Mouse (Mus musculus) liver, embryonic 13.5 days (tissue): ENCODE results near the gene Mrm3. TPM values are rescaled to one million over a fixed set of nuclear protein-coding genes. Genes with fewer than 3 reads are reported as not detected.

Experiments
- ATAC-seq: fragments of 200-750 bp; cut with Nextera tagmentation; 2 replicates; pipeline ENCODE4 v1.8.0; 2017; ENCODE audit warnings: low read depth, mild to moderate bottlenecking, moderate number of reproducible peaks, moderate library complexity
- DNase-seq: peaks from one replicate; pipeline ENCODE4 v3.0.0; 2022
- H3K27ac ChIP-seq: fragments of 300-500 bp; sonication (generic); 2 replicates; pipeline ENCODE4 v1.5.1; 2015; ENCODE audit warnings: moderate library complexity, mild to moderate bottlenecking, inconsistent platforms
- H3K27me3 ChIP-seq: fragments of 300-500 bp; sonication (generic); 2 replicates; pipeline ENCODE4 v1.6.1; 2015; ENCODE audit warnings: mild to moderate bottlenecking, inconsistent platforms
- H3K36me3 ChIP-seq: fragments of 300-500 bp; sonication (generic); 2 replicates; pipeline ENCODE4 v1.6.1; 2015; ENCODE audit warnings: mild to moderate bottlenecking, inconsistent platforms
- H3K4me1 ChIP-seq: fragments of 300-500 bp; sonication (generic); replicated peaks from 2 replicates; pipeline ENCODE4 v1.6.1; 2015; ENCODE audit warnings: inconsistent platforms
- H3K4me2 ChIP-seq: fragments of 300-500 bp; sonication (generic); 2 replicates; pipeline ENCODE4 v1.6.1; 2015; ENCODE audit warnings: inconsistent platforms, mild to moderate bottlenecking, moderate library complexity
- H3K4me3 ChIP-seq: fragments of 300-500 bp; sonication (generic); replicated peaks from 2 replicates; pipeline ENCODE4 v1.5.1; 2015; ENCODE audit warnings: mild to moderate bottlenecking, inconsistent platforms
- H3K9ac ChIP-seq: fragments of 300-500 bp; sonication (generic); 2 replicates; pipeline ENCODE4 v1.6.1; 2015; ENCODE audit warnings: mild to moderate bottlenecking, inconsistent platforms
- H3K9me3 ChIP-seq: fragments of 300-500 bp; sonication (generic); replicated peaks from 2 replicates; pipeline ENCODE4 v1.6.1; 2016; ENCODE audit warnings: inconsistent platforms
- WGBS: fragments of 180-500 bp; shearing (Covaris S2); methylation state at CpG from one replicate; pipeline ENCODE4 v1.1.7; 2015; ENCODE audit not compliant: insufficient replicate concordance; 5-methylcytosine and 5-hydroxymethylcytosine counted together
- polyA plus RNA-seq: library from polyadenylated mRNA; unstranded; fragments of >200 nt; fragmentation: Nextera tagmentation; extraction: Ambion mirVana; gene quantifications from 2 replicates; pipeline ENCODE4 v1.2.1, GENCODE M21; 2015

Gene Mrm3
- polyA plus RNA-seq, 1 experiment from 2014 or later = 23.9 TPM

- H3K36me3 ChIP-seq = peaks cover 29% of the 10 kb centered on the region
- H3K27ac ChIP-seq = no peak overlapping the region
- WGBS = 81% methylated on average over 4 of the region's 4 CpGs
- H3K4me1 ChIP-seq = 0 out of 2 replicates have a peak, but pooled peaks cover 3% of the 10 kb centered on the region
- DNase-seq (no peak), ATAC-seq (no peak)
- H3K9ac ChIP-seq = no peak overlapping the region
- no peaks in the 10 kb centered on the region for H3K9me3 ChIP-seq
- H3K4me2 ChIP-seq = no peak overlapping the region
- H3K27me3 ChIP-seq = no peaks in the 10 kb centered on the region
- no peak overlapping the region for H3K4me3 ChIP-seq
Measured at GRCm38 (mm10) chr11:76253918-76254264, 10.4 kb downstream of the Mrm3 start.

- no peaks in the 10 kb centered on the region for H3K9me3 ChIP-seq
- ATAC-seq (no peak), DNase-seq (no peak)
- no peak overlapping the region for H3K4me3 ChIP-seq
- 69% methylated on average over 4 of the region's 4 CpGs for WGBS
- no peaks in the 10 kb centered on the region for H3K27me3 ChIP-seq
- 0 out of 2 replicates have a peak, but pooled peaks cover 3% of the 10 kb centered on the region for H3K4me1 ChIP-seq
- no peak overlapping the region for H3K9ac ChIP-seq
- no peak overlapping the region for H3K4me2 ChIP-seq
- peaks cover 13% of the 10 kb centered on the region for H3K36me3 ChIP-seq
- H3K27ac ChIP-seq = no peak overlapping the region
Measured at GRCm38 (mm10) chr11:76255431-76256001, 12.0 kb downstream of the Mrm3 start.

GRCm38 (mm10) chr11:76256129-76256528 is 12.6 kb downstream of the Mrm3 start:
- no peak overlapping the region for H3K9ac ChIP-seq
- no peak overlapping the region for H3K4me3 ChIP-seq
- peaks cover 6% of the 10 kb centered on the region for H3K36me3 ChIP-seq
- DNase-seq (no peak), ATAC-seq (no peak)
- peaks cover 7% of the 10 kb centered on the region; the same call in 1 of the 2 replicates for H3K4me1 ChIP-seq
- H3K4me2 ChIP-seq = no peak overlapping the region
- H3K9me3 ChIP-seq = no peaks in the 10 kb centered on the region
- WGBS = 46% methylated on average over 5 of the region's 5 CpGs
- H3K27ac ChIP-seq = no peak overlapping the region
- no peaks in the 10 kb centered on the region for H3K27me3 ChIP-seq

GRCm38 (mm10) chr11:76257386-76257785 is 13.9 kb downstream of the Mrm3 start:
- H3K4me1 ChIP-seq = peaks cover 14% of the 10 kb centered on the region; the same call in 1 of the 2 replicates
- no peaks in the 10 kb centered on the region for H3K9me3 ChIP-seq
- 63% methylated on average over 4 of the region's 4 CpGs for WGBS
- DNase-seq = no peak
- no peak for ATAC-seq
- no peak overlapping the region for H3K4me3 ChIP-seq
- H3K27ac ChIP-seq = no peak overlapping the region
- no peaks in the 10 kb centered on the region for H3K27me3 ChIP-seq
- no peak overlapping the region for H3K4me2 ChIP-seq
- H3K9ac ChIP-seq = no peak overlapping the region
- no peaks in the 10 kb centered on the region for H3K36me3 ChIP-seq

- Histone ChIP-seq H3K4me1 (peaks cover 11% of the 10 kb centered on the region; the same call in 1 of the 2 replicates), H3K27ac (no peak overlapping the region), H3K4me3 (no peak overlapping the region), H3K9me3 (no peaks in the 10 kb centered on the region), H3K36me3 (no peaks in the 10 kb centered on the region), H3K9ac (no peak overlapping the region), H3K27me3 (no peaks in the 10 kb centered on the region), H3K4me2 (no peak overlapping the region)
- WGBS = 70% methylated on average over 6 of the region's 6 CpGs
- ATAC-seq = no peak
- DNase-seq = no peak
Measured at GRCm38 (mm10) chr11:76258511-76258910, 15.0 kb downstream of the Mrm3 start.

DNA sequence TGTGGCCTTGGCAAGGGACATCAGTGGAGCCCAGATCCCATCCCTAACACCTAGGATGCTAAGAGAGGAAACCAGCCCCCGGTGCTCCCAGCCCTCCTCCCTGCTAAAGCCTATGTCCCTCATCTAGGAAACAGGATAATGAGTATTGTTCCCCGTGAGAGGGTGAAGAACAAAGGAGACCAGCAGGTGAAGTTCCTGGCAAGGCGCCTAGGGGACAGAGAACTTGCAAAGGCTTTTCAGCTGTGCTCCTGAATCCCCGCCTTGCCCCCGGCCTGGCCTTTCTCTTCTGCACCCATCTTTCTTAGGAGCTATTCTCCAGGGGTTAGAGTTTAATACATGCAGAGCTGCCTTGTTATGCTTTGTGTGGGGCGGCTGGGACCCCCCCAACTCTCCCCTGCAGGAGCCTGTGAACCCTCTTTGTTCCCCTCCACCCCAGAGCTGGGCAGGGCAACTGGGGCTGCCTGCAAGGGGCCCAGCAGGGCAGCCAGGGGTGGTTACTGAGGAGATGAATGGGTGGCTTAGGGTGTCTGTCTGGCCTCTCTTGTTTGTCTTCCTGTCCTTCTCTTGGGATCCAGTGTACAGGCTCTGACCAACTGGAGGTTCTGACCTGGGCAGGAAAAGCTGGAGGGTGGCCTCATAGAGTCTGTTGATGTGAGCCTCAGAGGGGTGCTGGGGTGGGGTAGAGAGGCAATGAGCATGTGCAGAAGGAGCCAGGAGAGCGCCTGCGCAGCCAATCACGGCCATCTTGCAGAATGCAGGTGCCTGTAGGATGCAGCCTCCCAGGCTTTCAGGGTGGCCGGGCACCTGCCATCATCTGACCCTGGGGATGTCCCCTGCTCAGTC is 16.9 kb downstream of the Mrm3 start:
- Histone ChIP-seq H3K36me3 (no peaks in the 10 kb centered on the region), H3K27me3 (no peaks in the 10 kb centered on the region), H3K4me2 (no peak overlapping the region), H3K4me3 (no peak overlapping the region), H3K9ac (no peak overlapping the region), H3K27ac (no peak overlapping the region), H3K4me1 (peaks cover 11% of the 10 kb centered on the region; the same call in 1 of the 2 replicates), H3K9me3 (no peaks in the 10 kb centered on the region)
- DNase-seq (no peak), ATAC-seq (no peak)
- WGBS = 62% methylated on average over 10 of the region's 10 CpGs

- Histone ChIP-seq H3K9me3 (no peaks in the 10 kb centered on the region), H3K4me3 (no peak overlapping the region), H3K36me3 (no peaks in the 10 kb centered on the region), H3K9ac (no peak overlapping the region), H3K4me1 (peaks cover 11% of the 10 kb centered on the region; the same call in 1 of the 2 replicates), H3K4me2 (no peak overlapping the region), H3K27me3 (no peaks in the 10 kb centered on the region), H3K27ac (no peak overlapping the region)
- ATAC-seq = no peak
- DNase-seq = no peak
- 27% methylated on average over 12 of the region's 12 CpGs for WGBS
Measured at GRCm38 (mm10) chr11:76261224-76261623, 17.7 kb downstream of the Mrm3 start.

GRCm38 (mm10) chr11:76262611-76263351 is 19.3 kb downstream of the Mrm3 start:
- Histone ChIP-seq H3K9ac (no peak overlapping the region), H3K36me3 (no peaks in the 10 kb centered on the region), H3K4me2 (no peak overlapping the region), H3K27ac (no peak overlapping the region), H3K4me1 (peaks cover 11% of the 10 kb centered on the region; the same call in 1 of the 2 replicates), H3K9me3 (no peaks in the 10 kb centered on the region), H3K27me3 (no peaks in the 10 kb centered on the region), H3K4me3 (no peak overlapping the region)
- WGBS = 52% methylated on average over 19 of the region's 19 CpGs
- DNase-seq (no peak), ATAC-seq (no peak)

GRCm38 (mm10) chr11:76267550-76267949 is 24.0 kb downstream of the Mrm3 start:
- Histone ChIP-seq H3K27me3 (no peaks in the 10 kb centered on the region), H3K9ac (no peak overlapping the region), H3K9me3 (no peaks in the 10 kb centered on the region), H3K27ac (no peak overlapping the region), H3K36me3 (no peaks in the 10 kb centered on the region), H3K4me2 (no peak overlapping the region), H3K4me3 (no peak overlapping the region), H3K4me1 (no peaks in the 10 kb centered on the region)
- 66% methylated on average over 7 of the region's 7 CpGs for WGBS
- ATAC-seq (no peak), DNase-seq (no peak)

DNA sequence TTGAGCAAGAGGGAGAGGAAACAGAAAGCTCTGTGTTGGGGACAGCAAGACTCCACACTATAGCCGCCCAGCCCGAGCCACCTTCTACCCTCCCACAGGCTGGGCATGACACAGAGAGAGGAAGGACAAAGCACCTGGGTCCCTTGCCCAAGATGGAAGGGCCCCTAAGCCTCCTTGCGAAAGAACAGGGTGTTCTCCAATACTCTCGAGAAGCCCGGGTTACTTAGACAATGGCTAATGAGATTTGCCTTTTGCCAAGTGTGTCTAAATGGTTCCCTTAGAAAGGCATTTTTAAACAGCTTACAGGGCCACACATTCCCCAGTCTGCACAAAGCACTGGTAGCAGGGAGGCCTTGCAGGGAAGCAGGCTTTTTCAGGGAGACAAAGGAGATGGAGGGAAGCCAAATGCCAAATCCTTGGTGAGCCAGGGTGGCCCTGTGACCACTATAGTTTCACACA is 24.5 kb downstream of the Mrm3 start:
- Histone ChIP-seq H3K4me1 (no peaks in the 10 kb centered on the region), H3K9me3 (no peaks in the 10 kb centered on the region), H3K4me2 (no peak overlapping the region), H3K4me3 (no peak overlapping the region), H3K9ac (no peak overlapping the region), H3K27ac (no peak overlapping the region), H3K27me3 (no peaks in the 10 kb centered on the region), H3K36me3 (no peaks in the 10 kb centered on the region)
- ATAC-seq (no peak), DNase-seq (no peak)
- 62% methylated on average over 5 of the region's 5 CpGs for WGBS

DNA sequence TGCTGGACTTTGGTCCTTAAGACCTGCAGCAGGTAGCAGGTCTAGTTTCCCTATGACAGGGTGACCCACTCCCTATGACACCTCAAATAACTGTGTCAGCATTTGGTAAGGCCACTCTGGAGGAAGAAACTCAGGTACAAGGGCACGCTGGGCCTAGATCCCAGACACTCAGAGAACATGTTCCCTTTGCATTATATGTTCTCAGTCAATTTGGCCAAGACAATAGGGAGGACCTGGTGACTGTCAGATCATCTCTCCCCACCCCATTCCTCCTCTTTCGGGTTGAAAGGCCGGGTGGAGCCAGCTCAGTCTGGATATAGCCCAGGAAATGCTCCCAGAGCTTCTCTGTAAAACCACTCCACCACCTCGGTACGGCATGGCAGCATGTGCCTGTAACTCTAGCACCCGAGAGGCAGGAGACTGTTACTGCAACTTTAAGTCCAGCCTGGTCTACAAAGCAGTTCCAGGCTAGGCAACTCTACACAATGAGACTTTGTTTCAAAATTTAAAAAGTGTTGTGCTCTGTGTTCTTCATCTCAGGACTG is 25.1 kb downstream of the Mrm3 start:
- Histone ChIP-seq H3K9me3 (no peaks in the 10 kb centered on the region), H3K9ac (no peak overlapping the region), H3K27ac (no peak overlapping the region), H3K4me2 (no peak overlapping the region), H3K4me1 (no peaks in the 10 kb centered on the region), H3K4me3 (no peak overlapping the region), H3K27me3 (no peaks in the 10 kb centered on the region), H3K36me3 (no peaks in the 10 kb centered on the region)
- DNase-seq (no peak), ATAC-seq (no peak)
- WGBS = 65% methylated on average over 6 of the region's 6 CpGs
